Mouse (Mus musculus) stomach, postnatal 0 days (tissue): ENCODE data around the gene Trmt1. TPM values are rescaled to one million over a fixed set of nuclear protein-coding genes. Genes with fewer than 3 reads are reported as not detected.

ENCODE experiments used
- ATAC-seq: fragments of 200-750 bp; cut with Nextera tagmentation; 2 replicates; pipeline ENCODE4 v1.8.0; 2017; ENCODE audit not compliant: low FRiP score, low TSS enrichment
- DNase-seq: peaks from one replicate; pipeline ENCODE4 v3.0.0-alpha.2; 2016; ENCODE audit warnings: low spot score
- H3K27ac ChIP-seq: fragments of 300-500 bp; sonication (generic); replicated peaks from 2 replicates; pipeline ENCODE4 v1.5.1; 2014; ENCODE audit warnings: mild to moderate bottlenecking, control low read depth
- H3K27me3 ChIP-seq: fragments of 300-500 bp; sonication (generic); 2 replicates; pipeline ENCODE4 v1.6.1; 2014; ENCODE audit warnings: low read length; ENCODE audit not compliant: control insufficient read depth, insufficient read depth
- H3K36me3 ChIP-seq: fragments of 300-500 bp; sonication (generic); 2 replicates; pipeline ENCODE4 v1.6.1; 2014; ENCODE audit warnings: low read length, mixed read lengths; ENCODE audit not compliant: control insufficient read depth, insufficient read depth
- H3K4me1 ChIP-seq: fragments of 300-500 bp; sonication (generic); replicated peaks from 2 replicates; pipeline ENCODE4 v1.6.1; 2014; ENCODE audit warnings: antibody characterized with exemption; ENCODE audit not compliant: control insufficient read depth, insufficient read depth
- H3K4me2 ChIP-seq: fragments of 300-500 bp; sonication (generic); replicated peaks from 2 replicates; pipeline ENCODE4 v1.6.1; 2014; ENCODE audit warnings: low read depth, mild to moderate bottlenecking, control low read depth, moderate library complexity
- H3K4me3 ChIP-seq: fragments of 300-500 bp; sonication (generic); 2 replicates; pipeline ENCODE4 v1.5.1; 2014; ENCODE audit warnings: low read depth, low read length, control low read depth
- H3K9ac ChIP-seq: fragments of 300-500 bp; sonication (generic); 2 replicates; pipeline ENCODE4 v1.6.1; 2014; ENCODE audit warnings: mild to moderate bottlenecking, low read length, control low read depth, mixed read lengths
- H3K9me3 ChIP-seq: fragments of 300-500 bp; sonication (generic); 2 replicates; pipeline ENCODE4 v1.6.1; 2016; ENCODE audit warnings: low read length; ENCODE audit not compliant: control insufficient read depth
- CTCF ChIP-seq: IDR thresholded peaks from 2 replicates; pipeline ENCODE4 v1.5.1; 2016; ENCODE audit warnings: antibody characterized with exemption, low read depth, mild to moderate bottlenecking, moderate library complexity
- EP300 ChIP-seq: optimal IDR thresholded peaks from 2 replicates; pipeline ENCODE3; 2016; ENCODE audit warnings: antibody characterized with exemption
- WGBS: fragments of 180-500 bp; shearing (Covaris S2); extraction: QIAGEN DNeasy Blood & Tissue Kit; methylation state at CpG from one replicate; pipeline ENCODE4 v1.1.7; 2014; 5-methylcytosine and 5-hydroxymethylcytosine counted together
- polyA plus RNA-seq: library from polyadenylated mRNA; unstranded; fragments of >200 nt; fragmentation: Nextera tagmentation; extraction: Ambion mirVana; gene quantifications from 2 replicates; pipeline ENCODE4 v1.2.1, GENCODE M21; 2015

Gene Trmt1
- polyA plus RNA-seq, 1 experiment from 2014 or later, result 45.1 TPM

- Histone ChIP-seq H3K27ac (peak overlapping the region; percentile 97), H3K9ac (no peak overlapping the region), H3K4me1 (peaks cover 7% of the 10 kb centered on the region), H3K27me3 (no peaks in the 10 kb centered on the region), H3K4me3 (no peak overlapping the region), H3K36me3 (no peaks in the 10 kb centered on the region), H3K4me2 (no peak overlapping the region), H3K9me3 (no peaks in the 10 kb centered on the region)
- ATAC-seq (no peak), DNase-seq (peak; percentile 79)
- no peak for TF ChIP-seq EP300
- no peak for TF ChIP-seq CTCF
- 43% methylated on average over 4 of the region's 4 CpGs for WGBS
Measured at GRCm38 (mm10) chr8:84657680-84658079, 28.4 kb upstream of the Trmt1 start.

- Histone ChIP-seq H3K9me3 (no peaks in the 10 kb centered on the region), H3K27ac (peak overlapping the region; percentile 98), H3K4me1 (peaks cover 7% of the 10 kb centered on the region), H3K4me2 (no peak overlapping the region), H3K4me3 (no peak overlapping the region), H3K9ac (no peak overlapping the region), H3K36me3 (no peaks in the 10 kb centered on the region), H3K27me3 (no peaks in the 10 kb centered on the region)
- WGBS, result 65% methylated on average over 1 of the region's 1 CpGs
- TF ChIP-seq EP300, result no peak
- no peak for TF ChIP-seq CTCF
- ATAC-seq (no peak), DNase-seq (no peak)
Measured at GRCm38 (mm10) chr8:84658951-84659350, 27.2 kb upstream of the Trmt1 start.

GRCm38 (mm10) chr8:84659936-84660818 is 25.9 kb upstream of the Trmt1 start:
- H3K4me1 ChIP-seq, result peaks cover 7% of the 10 kb centered on the region
- no peaks in the 10 kb centered on the region for H3K36me3 ChIP-seq
- peak overlapping the region; percentile 96 for H3K9ac ChIP-seq
- H3K27ac ChIP-seq, result peak overlapping the region; percentile 98
- WGBS, result 4% methylated on average over 33 of the region's 33 CpGs
- DNase-seq (peak; percentile 88), ATAC-seq (peak; percentile 27)
- no peak for TF ChIP-seq EP300
- TF ChIP-seq CTCF, result no peak; the same call in 1 of the 2 replicates
- H3K9me3 ChIP-seq, result no peaks in the 10 kb centered on the region
- peak overlapping the region; percentile 78 for H3K4me2 ChIP-seq
- peak overlapping the region; percentile 82 for H3K4me3 ChIP-seq
- H3K27me3 ChIP-seq, result no peaks in the 10 kb centered on the region

- Histone ChIP-seq H3K27me3 (no peaks in the 10 kb centered on the region), H3K4me3 (peak overlapping the region; percentile 82), H3K9me3 (no peaks in the 10 kb centered on the region), H3K4me1 (peaks cover 7% of the 10 kb centered on the region), H3K4me2 (peak overlapping the region; percentile 78), H3K36me3 (no peaks in the 10 kb centered on the region), H3K9ac (peak overlapping the region; percentile 96), H3K27ac (peak overlapping the region; percentile 98)
- WGBS, result 2% methylated on average over 20 of the region's 20 CpGs
- TF ChIP-seq EP300, result no peak
- no peak for TF ChIP-seq CTCF
- peak; percentile 93 for DNase-seq
- ATAC-seq, result peak; percentile 6; the same call in 1 of the 2 replicates
Measured at GRCm38 (mm10) chr8:84660819-84661457, 25.2 kb upstream of the Trmt1 start.

- H3K36me3 ChIP-seq, result no peaks in the 10 kb centered on the region
- DNase-seq, result peak; percentile 94
- H3K4me1 ChIP-seq, result peaks cover 1% of the 10 kb centered on the region; the same call in 1 of the 2 replicates
- peak overlapping the region; percentile 82 for H3K4me3 ChIP-seq
- no peaks in the 10 kb centered on the region for H3K27me3 ChIP-seq
- 1% methylated on average over 24 of the region's 24 CpGs for WGBS
- H3K9ac ChIP-seq, result peak overlapping the region; percentile 96
- ATAC-seq, result peak; percentile 71
- peak overlapping the region; percentile 98 for H3K27ac ChIP-seq
- TF ChIP-seq EP300 (no peak), CTCF (no peak)
- H3K9me3 ChIP-seq, result no peaks in the 10 kb centered on the region
- peak overlapping the region; percentile 78 for H3K4me2 ChIP-seq
Measured at GRCm38 (mm10) chr8:84661458-84661871, 24.6 kb upstream of the Trmt1 start.
